Mouse (Mus musculus): Measurements from ENCODE around the gene Cep128. TPM values are rescaled to one million over a fixed set of nuclear protein-coding genes. Genes with fewer than 3 reads are reported as not detected.

Cep128 gene
- polyA plus RNA-seq, 1 experiment from 2014 or later = 8.9 TPM

DNA sequence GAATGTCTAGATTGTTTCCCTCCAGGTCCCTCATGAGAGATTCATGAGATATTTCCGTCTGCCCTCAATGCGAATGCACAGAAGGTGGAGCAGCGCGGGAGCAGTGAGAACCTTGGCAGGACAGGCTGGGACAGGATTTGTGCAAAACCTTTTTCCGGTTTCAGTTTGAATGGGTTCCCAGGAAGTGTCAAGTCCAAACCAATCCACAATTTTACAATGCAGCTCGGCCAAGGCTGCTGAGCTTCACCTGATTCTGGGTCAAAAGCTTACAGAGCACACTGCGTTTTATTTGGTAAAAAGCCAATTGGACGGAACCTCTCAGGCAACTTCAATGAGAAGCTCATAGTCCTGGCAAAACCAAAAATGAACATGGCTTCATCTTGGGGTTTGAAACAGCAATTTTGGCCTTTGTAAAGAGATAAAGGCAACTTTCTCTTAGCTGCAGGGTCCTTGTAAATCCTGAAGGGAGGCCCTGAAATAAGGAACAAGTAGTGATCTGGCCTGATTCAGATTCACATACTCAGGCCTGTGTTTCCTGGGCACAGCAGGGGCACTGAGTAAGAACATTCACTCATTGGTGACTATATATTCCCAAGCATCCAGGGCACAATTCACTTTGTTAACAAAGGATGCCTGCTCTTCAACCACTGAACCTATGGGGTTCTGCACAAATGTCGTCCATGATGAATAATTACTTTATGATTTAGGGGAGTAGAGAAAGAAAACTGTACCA is 333.4 kb downstream of the Cep128 start:
- no peak overlapping the region for H3K27ac ChIP-seq (ENCODE audit: low read length)
- WGBS (ENCODE audit: insufficient replicate concordance) = 81% methylated on average over 9 of the region's 9 CpGs
- no peaks in the 10 kb centered on the region for H3K36me3 ChIP-seq (ENCODE audit: control insufficient read depth, insufficient read depth)
- no peaks in the 10 kb centered on the region for H3K9me3 ChIP-seq (replicated peaks; ENCODE audit: control insufficient read depth, low read length)
- H3K9ac ChIP-seq (ENCODE audit: low read depth, low read length) = no peak overlapping the region
- H3K4me3 ChIP-seq (ENCODE audit: low read depth, low read length) = no peak overlapping the region
- ATAC-seq (ENCODE audit: low read depth) = no peak
- H3K27me3 ChIP-seq (ENCODE audit: control insufficient read depth, insufficient read depth, low read depth, low read length) = no peaks in the 10 kb centered on the region
- H3K4me2 ChIP-seq (ENCODE audit: low read depth, low read length) = no peak overlapping the region
- no peaks in the 10 kb centered on the region for H3K4me1 ChIP-seq (ENCODE audit: control insufficient read depth, low read depth, low read length)

DNA sequence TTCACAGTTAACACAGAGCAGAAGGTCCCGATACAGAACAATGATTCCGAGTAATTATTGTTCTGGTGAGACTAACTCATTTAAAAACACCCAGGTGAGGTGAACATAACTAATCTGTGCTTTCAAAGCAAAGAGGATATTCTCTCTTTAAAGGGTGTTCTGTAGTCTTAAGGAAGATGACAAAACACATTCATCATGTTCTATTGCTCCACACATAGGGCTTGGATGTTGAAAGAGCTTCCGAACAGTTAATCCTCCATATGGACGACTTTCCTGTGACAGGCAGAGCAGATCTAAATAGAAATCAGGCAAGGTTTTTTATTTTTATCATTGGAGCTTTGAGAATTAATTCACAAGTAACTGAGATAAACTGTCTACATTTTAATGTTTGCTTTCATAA is 342.8 kb downstream of the Cep128 start:
- Histone ChIP-seq H3K36me3 (ENCODE audit: control insufficient read depth, insufficient read depth) (no peaks in the 10 kb centered on the region), H3K27ac (ENCODE audit: low read length) (no peak overlapping the region), H3K9ac (ENCODE audit: low read depth, low read length) (no peak overlapping the region), H3K9me3 (replicated peaks; ENCODE audit: control insufficient read depth, low read length) (no peaks in the 10 kb centered on the region), H3K4me3 (ENCODE audit: low read depth, low read length) (no peak overlapping the region), H3K27me3 (ENCODE audit: control insufficient read depth, insufficient read depth, low read depth, low read length) (no peaks in the 10 kb centered on the region), H3K4me1 (ENCODE audit: control insufficient read depth, low read depth, low read length) (no peaks in the 10 kb centered on the region), H3K4me2 (ENCODE audit: low read depth, low read length) (no peak overlapping the region)
- WGBS (ENCODE audit: insufficient replicate concordance) = 76% methylated on average over 4 of the region's 4 CpGs
- no peak for ATAC-seq (ENCODE audit: low read depth)

DNA sequence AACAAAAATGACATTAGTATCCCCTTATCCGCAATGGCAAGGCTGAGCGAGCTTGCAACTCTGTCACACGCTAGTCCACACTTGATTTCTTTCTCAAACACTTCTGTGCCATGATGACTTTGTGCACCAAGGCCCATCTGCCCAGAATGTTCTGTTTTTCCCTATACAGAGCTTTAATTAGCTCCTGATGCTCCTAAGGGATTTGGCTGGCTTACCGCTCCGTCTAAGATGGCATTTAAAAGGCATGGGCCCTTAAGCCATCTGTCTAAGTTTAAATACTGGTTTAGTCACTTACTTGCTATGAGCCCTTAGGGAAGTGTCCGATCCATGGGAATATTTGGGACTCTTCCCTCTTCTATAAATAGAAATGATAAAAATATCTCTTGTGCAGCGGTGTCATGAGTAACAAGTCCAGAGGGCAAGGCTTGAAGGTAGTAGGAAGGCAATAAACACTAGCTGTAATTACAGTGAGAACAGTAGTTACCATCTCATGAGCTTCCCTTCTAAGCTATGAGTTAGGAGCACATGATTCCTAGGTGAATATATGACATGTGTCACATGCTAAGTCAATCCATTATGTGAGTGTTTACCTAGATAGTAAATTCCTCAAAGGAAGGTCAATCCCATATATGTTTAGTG is 343.8 kb downstream of the Cep128 start:
- H3K4me2 ChIP-seq (ENCODE audit: low read depth, low read length) = no peak overlapping the region
- no peak overlapping the region for H3K27ac ChIP-seq (ENCODE audit: low read length)
- H3K36me3 ChIP-seq (ENCODE audit: control insufficient read depth, insufficient read depth) = no peaks in the 10 kb centered on the region
- no peak overlapping the region for H3K9ac ChIP-seq (ENCODE audit: low read depth, low read length)
- no peaks in the 10 kb centered on the region for H3K27me3 ChIP-seq (ENCODE audit: control insufficient read depth, insufficient read depth, low read depth, low read length)
- H3K9me3 ChIP-seq (replicated peaks; ENCODE audit: control insufficient read depth, low read length) = no peaks in the 10 kb centered on the region
- ATAC-seq (ENCODE audit: low read depth) = no peak
- H3K4me1 ChIP-seq (ENCODE audit: control insufficient read depth, low read depth, low read length) = no peaks in the 10 kb centered on the region
- no peak overlapping the region for H3K4me3 ChIP-seq (ENCODE audit: low read depth, low read length)
- 80% methylated on average over 7 of the region's 7 CpGs for WGBS (ENCODE audit: insufficient replicate concordance)

DNA sequence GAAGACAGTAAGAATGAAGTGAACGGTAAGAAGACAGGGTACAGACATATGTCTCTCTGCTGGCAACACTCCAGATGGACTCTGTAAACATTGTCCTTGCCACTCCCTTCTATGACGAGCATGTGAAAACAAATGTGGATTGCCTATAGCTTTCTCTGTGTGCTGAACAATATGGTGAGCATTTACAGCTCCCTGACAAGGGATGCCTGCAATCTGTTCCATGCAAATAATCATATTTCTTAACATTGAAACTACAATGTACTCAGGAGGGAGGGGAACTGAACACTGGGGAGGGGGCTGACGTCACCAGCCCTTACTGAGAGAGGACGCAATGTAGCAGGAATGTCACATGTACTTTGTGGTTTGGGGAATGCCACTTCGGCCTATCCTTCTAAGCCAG is 355.1 kb downstream of the Cep128 start:
- Histone ChIP-seq H3K27me3 (ENCODE audit: control insufficient read depth, insufficient read depth, low read depth, low read length) (no peaks in the 10 kb centered on the region), H3K4me1 (ENCODE audit: control insufficient read depth, low read depth, low read length) (no peaks in the 10 kb centered on the region), H3K9me3 (replicated peaks; ENCODE audit: control insufficient read depth, low read length) (no peaks in the 10 kb centered on the region), H3K4me2 (ENCODE audit: low read depth, low read length) (no peak overlapping the region), H3K36me3 (ENCODE audit: control insufficient read depth, insufficient read depth) (no peaks in the 10 kb centered on the region), H3K27ac (ENCODE audit: low read length) (no peak overlapping the region), H3K9ac (ENCODE audit: low read depth, low read length) (no peak overlapping the region), H3K4me3 (ENCODE audit: low read depth, low read length) (no peak overlapping the region)
- 63% methylated on average over 5 of the region's 5 CpGs for WGBS (ENCODE audit: insufficient replicate concordance)
- no peak for ATAC-seq (ENCODE audit: low read depth)

DNA sequence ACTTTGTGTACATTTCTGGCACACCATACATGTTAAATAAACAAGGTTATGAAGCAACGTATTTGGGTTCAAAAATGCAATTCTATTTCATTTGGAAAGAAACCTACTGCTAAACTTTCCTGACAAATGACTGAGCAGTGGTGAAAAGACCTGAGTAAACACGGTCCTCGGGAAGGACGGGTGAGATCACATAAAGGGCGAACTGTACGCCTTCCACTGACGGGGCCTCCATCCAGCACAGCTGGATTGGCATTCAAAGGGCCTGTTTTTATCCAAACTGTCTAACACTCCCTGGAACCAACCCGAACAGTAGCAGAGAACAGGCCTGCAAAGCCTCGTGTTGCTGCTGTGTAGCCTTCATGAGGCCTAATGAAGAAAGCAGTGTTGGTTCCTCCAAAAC is 356.5 kb downstream of the Cep128 start:
- peak; percentile 48; the same call in 1 of the 2 replicates for ATAC-seq (ENCODE audit: low read depth)
- Histone ChIP-seq H3K4me1 (ENCODE audit: control insufficient read depth, low read depth, low read length) (no peaks in the 10 kb centered on the region), H3K36me3 (ENCODE audit: control insufficient read depth, insufficient read depth) (no peaks in the 10 kb centered on the region), H3K4me2 (ENCODE audit: low read depth, low read length) (no peak overlapping the region), H3K27ac (ENCODE audit: low read length) (peak overlapping the region; percentile 29; the same call in 1 of the 2 replicates), H3K4me3 (ENCODE audit: low read depth, low read length) (no peak overlapping the region), H3K9me3 (replicated peaks; ENCODE audit: control insufficient read depth, low read length) (no peaks in the 10 kb centered on the region), H3K9ac (ENCODE audit: low read depth, low read length) (no peak overlapping the region), H3K27me3 (ENCODE audit: control insufficient read depth, insufficient read depth, low read depth, low read length) (no peaks in the 10 kb centered on the region)
- WGBS (ENCODE audit: insufficient replicate concordance) = 66% methylated on average over 9 of the region's 9 CpGs

DNA sequence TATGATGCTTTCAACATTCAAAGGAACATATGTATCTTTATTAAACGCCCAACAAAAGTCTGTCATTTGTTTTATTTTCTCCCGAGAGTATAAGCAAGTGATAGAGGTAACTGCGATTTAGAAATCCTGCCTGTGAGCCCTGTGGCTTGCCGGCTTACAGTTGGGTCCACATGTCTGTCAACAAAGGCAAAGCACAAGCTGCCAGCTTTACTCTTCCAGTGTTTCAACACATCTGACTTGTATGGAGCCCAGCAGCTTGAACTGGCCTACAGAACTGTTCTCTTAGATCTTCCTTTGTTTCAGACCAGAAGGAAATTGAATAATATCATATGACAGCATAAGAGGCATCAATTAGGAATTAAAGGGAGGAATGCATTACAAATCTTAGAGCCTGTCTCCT is 357.1 kb downstream of the Cep128 start:
- H3K4me1 ChIP-seq (ENCODE audit: control insufficient read depth, low read depth, low read length) = no peaks in the 10 kb centered on the region
- H3K4me3 ChIP-seq (ENCODE audit: low read depth, low read length) = no peak overlapping the region
- no peaks in the 10 kb centered on the region for H3K9me3 ChIP-seq (replicated peaks; ENCODE audit: control insufficient read depth, low read length)
- H3K4me2 ChIP-seq (ENCODE audit: low read depth, low read length) = no peak overlapping the region
- WGBS (ENCODE audit: insufficient replicate concordance) = 59% methylated on average over 4 of the region's 4 CpGs
- no peaks in the 10 kb centered on the region for H3K36me3 ChIP-seq (ENCODE audit: control insufficient read depth, insufficient read depth)
- no peaks in the 10 kb centered on the region for H3K27me3 ChIP-seq (ENCODE audit: control insufficient read depth, insufficient read depth, low read depth, low read length)
- H3K9ac ChIP-seq (ENCODE audit: low read depth, low read length) = no peak overlapping the region
- no peak overlapping the region for H3K27ac ChIP-seq (ENCODE audit: low read length)
- ATAC-seq (ENCODE audit: low read depth) = peak; percentile 76

DNA sequence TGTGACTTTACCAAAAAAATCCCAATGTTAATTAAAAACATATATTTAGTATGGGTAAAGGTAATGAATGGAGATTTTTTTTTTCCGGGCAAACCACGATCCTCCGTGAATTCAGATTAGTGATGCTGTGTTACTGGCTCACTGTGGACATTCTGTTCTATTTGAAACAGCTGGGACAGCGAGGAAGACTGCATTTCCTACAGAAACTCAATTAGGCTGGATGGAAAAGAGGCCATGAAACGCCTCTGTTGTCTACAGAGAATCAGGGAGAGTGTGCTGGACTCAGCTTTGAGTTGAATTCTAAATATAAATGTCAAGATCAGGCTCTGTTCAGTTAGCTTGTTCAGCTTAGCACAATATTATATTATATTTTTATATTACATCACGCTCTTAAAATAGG is 369.1 kb downstream of the Cep128 start:
- H3K4me1 ChIP-seq (ENCODE audit: control insufficient read depth, low read depth, low read length) = no peaks in the 10 kb centered on the region
- H3K4me3 ChIP-seq (ENCODE audit: low read depth, low read length) = no peak overlapping the region
- 81% methylated on average over 6 of the region's 6 CpGs for WGBS (ENCODE audit: insufficient replicate concordance)
- no peaks in the 10 kb centered on the region for H3K9me3 ChIP-seq (replicated peaks; ENCODE audit: control insufficient read depth, low read length)
- ATAC-seq (ENCODE audit: low read depth) = no peak
- H3K9ac ChIP-seq (ENCODE audit: low read depth, low read length) = no peak overlapping the region
- H3K4me2 ChIP-seq (ENCODE audit: low read depth, low read length) = no peak overlapping the region
- no peak overlapping the region for H3K27ac ChIP-seq (ENCODE audit: low read length)
- no peaks in the 10 kb centered on the region for H3K27me3 ChIP-seq (ENCODE audit: control insufficient read depth, insufficient read depth, low read depth, low read length)
- no peaks in the 10 kb centered on the region for H3K36me3 ChIP-seq (ENCODE audit: control insufficient read depth, insufficient read depth)

DNA sequence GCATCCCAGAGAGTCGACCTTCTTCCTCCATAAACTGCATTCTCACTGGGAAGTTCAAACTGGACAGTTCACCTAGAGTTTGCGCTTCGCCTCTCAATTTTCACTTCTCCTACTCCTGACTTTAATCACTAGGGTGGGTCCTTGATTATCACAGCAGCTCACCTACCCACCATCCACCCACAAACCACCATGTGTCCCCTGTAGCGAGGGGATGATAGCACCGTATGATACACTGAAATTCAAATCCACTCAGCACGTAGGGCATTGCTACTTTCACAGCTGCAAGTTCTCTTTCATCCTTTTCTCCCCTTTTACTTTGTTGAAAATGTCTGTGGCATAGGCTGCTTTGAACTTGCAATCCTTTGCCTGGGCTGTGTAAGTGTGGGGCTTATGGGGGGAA is 371.2 kb downstream of the Cep128 start:
- no peaks in the 10 kb centered on the region for H3K27me3 ChIP-seq (ENCODE audit: control insufficient read depth, insufficient read depth, low read depth, low read length)
- no peak overlapping the region for H3K4me3 ChIP-seq (ENCODE audit: low read depth, low read length)
- no peak for ATAC-seq (ENCODE audit: low read depth)
- H3K4me2 ChIP-seq (ENCODE audit: low read depth, low read length) = no peak overlapping the region
- H3K27ac ChIP-seq (ENCODE audit: low read length) = no peak overlapping the region
- no peaks in the 10 kb centered on the region for H3K4me1 ChIP-seq (ENCODE audit: control insufficient read depth, low read depth, low read length)
- 60% methylated on average over 6 of the region's 6 CpGs for WGBS (ENCODE audit: insufficient replicate concordance)
- no peaks in the 10 kb centered on the region for H3K36me3 ChIP-seq (ENCODE audit: control insufficient read depth, insufficient read depth)
- no peaks in the 10 kb centered on the region for H3K9me3 ChIP-seq (replicated peaks; ENCODE audit: control insufficient read depth, low read length)
- H3K9ac ChIP-seq (ENCODE audit: low read depth, low read length) = no peak overlapping the region

DNA sequence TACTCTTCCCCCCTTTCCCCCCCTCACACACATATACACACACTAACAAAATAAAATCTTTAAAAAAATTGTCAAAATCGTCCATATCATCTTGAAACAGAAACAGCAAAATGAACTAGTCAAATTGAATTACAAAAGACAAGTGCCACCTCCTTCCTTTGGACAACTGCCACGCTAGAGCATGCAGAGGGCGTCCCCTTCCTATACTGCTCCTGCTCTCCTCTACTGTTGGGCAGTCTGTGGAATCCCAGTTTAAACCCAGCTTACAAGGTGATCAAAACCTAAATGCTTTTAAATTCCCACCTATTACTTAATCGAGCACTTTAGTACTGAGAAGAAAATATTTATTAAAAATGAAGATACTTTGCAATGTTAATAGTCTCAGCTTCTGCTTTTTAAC is 372.0 kb downstream of the Cep128 start:
- 60% methylated on average over 4 of the region's 4 CpGs for WGBS (ENCODE audit: insufficient replicate concordance)
- no peaks in the 10 kb centered on the region for H3K27me3 ChIP-seq (ENCODE audit: control insufficient read depth, insufficient read depth, low read depth, low read length)
- no peak overlapping the region for H3K4me2 ChIP-seq (ENCODE audit: low read depth, low read length)
- H3K4me3 ChIP-seq (ENCODE audit: low read depth, low read length) = no peak overlapping the region
- H3K36me3 ChIP-seq (ENCODE audit: control insufficient read depth, insufficient read depth) = no peaks in the 10 kb centered on the region
- no peaks in the 10 kb centered on the region for H3K9me3 ChIP-seq (replicated peaks; ENCODE audit: control insufficient read depth, low read length)
- no peak overlapping the region for H3K9ac ChIP-seq (ENCODE audit: low read depth, low read length)
- H3K27ac ChIP-seq (ENCODE audit: low read length) = no peak overlapping the region
- H3K4me1 ChIP-seq (ENCODE audit: control insufficient read depth, low read depth, low read length) = no peaks in the 10 kb centered on the region
- no peak for ATAC-seq (ENCODE audit: low read depth)
